Mouse (Mus musculus) embryonic facial prominence, embryonic 14.5 days (tissue): ENCODE measurements around the gene Spem1. TPM values are rescaled to one million over a fixed set of nuclear protein-coding genes. Genes with fewer than 3 reads are reported as not detected.

Experiments used
- ATAC-seq: fragments of 200-750 bp; cut with Nextera tagmentation; 2 replicates; pipeline ENCODE4 v1.8.0; 2017; ENCODE audit warnings: low read depth, moderate number of reproducible peaks, moderate TSS enrichment
- DNase-seq: peaks from one replicate; pipeline ENCODE4 v3.0.0-alpha.2; 2015; ENCODE audit warnings: low spot score
- H3K27ac ChIP-seq: fragments of 300-500 bp; sonication (generic); replicated peaks from 2 replicates; pipeline ENCODE4 v1.5.1; 2014; ENCODE audit warnings: low read depth, mild to moderate bottlenecking, low read length, moderate library complexity
- H3K27me3 ChIP-seq: fragments of 300-500 bp; sonication (generic); replicated peaks from 2 replicates; pipeline ENCODE4 v1.6.1; 2014; ENCODE audit warnings: low read length; ENCODE audit not compliant: control insufficient read depth, insufficient read depth
- H3K36me3 ChIP-seq: fragments of 300-500 bp; sonication (generic); 2 replicates; pipeline ENCODE4 v1.6.1; 2014; ENCODE audit warnings: low read length, mixed read lengths; ENCODE audit not compliant: control insufficient read depth, insufficient read depth
- H3K4me1 ChIP-seq: fragments of 300-500 bp; sonication (generic); 2 replicates; pipeline ENCODE4 v1.6.1; 2014; ENCODE audit warnings: antibody characterized with exemption, low read length; ENCODE audit not compliant: control insufficient read depth, insufficient read depth
- H3K4me2 ChIP-seq: fragments of 300-500 bp; sonication (generic); 2 replicates; pipeline ENCODE4 v1.6.1; 2014; ENCODE audit warnings: low read depth, mild to moderate bottlenecking, low read length, moderate library complexity, mixed read lengths
- H3K4me3 ChIP-seq: fragments of 300-500 bp; sonication (generic); 2 replicates; pipeline ENCODE4 v1.5.1; 2014; ENCODE audit warnings: low read depth, mild to moderate bottlenecking, low read length
- H3K9ac ChIP-seq: fragments of 300-500 bp; sonication (generic); 2 replicates; pipeline ENCODE4 v1.6.1; 2014; ENCODE audit warnings: low read depth, mild to moderate bottlenecking, low read length, moderate library complexity, mixed read lengths
- H3K9me3 ChIP-seq: fragments of 300-500 bp; sonication (generic); 2 replicates; pipeline ENCODE4 v1.6.1; 2016; ENCODE audit warnings: low read length; ENCODE audit not compliant: control insufficient read depth
- WGBS: fragments of 180-500 bp; shearing (Covaris S2); extraction: QIAGEN DNeasy Blood & Tissue Kit; methylation state at CpG from one replicate; pipeline ENCODE4 v1.1.7; 2014; 5-methylcytosine and 5-hydroxymethylcytosine counted together
- polyA plus RNA-seq: library from polyadenylated mRNA; unstranded; fragments of >200 nt; fragmentation: Nextera tagmentation; extraction: Ambion mirVana; gene quantifications from 2 replicates; pipeline ENCODE4 v1.2.1, GENCODE M21; 2014

Gene Spem1
- polyA plus RNA-seq, 1 experiment from 2014 or later, result not detected

DNA sequence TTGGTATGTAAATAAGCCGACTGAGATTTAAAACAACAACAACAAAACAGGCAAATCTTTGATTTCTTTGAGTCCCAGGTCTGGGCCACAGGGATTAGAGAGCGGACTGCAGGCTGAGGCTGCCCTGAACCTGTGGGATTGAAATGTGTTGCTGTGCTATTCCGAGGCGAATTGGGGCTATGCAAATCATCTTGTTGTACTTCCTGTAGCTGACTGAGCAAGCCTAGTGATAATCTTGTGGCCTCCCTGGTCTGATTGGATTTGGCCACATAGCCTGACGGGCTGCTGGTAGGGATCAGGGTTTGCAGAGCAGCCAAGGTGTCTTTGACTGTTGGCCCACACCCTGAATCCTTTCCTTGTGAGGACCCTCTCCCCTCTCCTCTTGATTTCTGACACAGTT is 47.0 kb downstream of the Spem1 start:
- peaks cover 29% of the 10 kb centered on the region for H3K36me3 ChIP-seq
- H3K27me3 ChIP-seq, result no peaks in the 10 kb centered on the region
- no peaks in the 10 kb centered on the region; the same call in 1 of the 2 replicates for H3K4me1 ChIP-seq
- ATAC-seq (no peak), DNase-seq (no peak)
- H3K9ac ChIP-seq, result no peak overlapping the region
- 49% methylated on average over 5 of the region's 5 CpGs for WGBS
- no peaks in the 10 kb centered on the region for H3K9me3 ChIP-seq
- H3K4me3 ChIP-seq, result no peak overlapping the region
- no peak overlapping the region for H3K27ac ChIP-seq
- H3K4me2 ChIP-seq, result no peak overlapping the region

Other genes starting within 250 kb of the Spem1 start
- gene Wrap53, start 241.9 kb downstream of the Spem1 start, polyA plus RNA-seq, result 18.4 and 19.8 TPM in 2 replicates
- gene Trp53, start 241.8 kb downstream of the Spem1 start, polyA plus RNA-seq, result 111 and 133 TPM in 2 replicates
- gene Atp1b2, start 216.2 kb downstream of the Spem1 start, polyA plus RNA-seq, result 15.6 and 17.7 TPM in 2 replicates
- not detected in 2 replicates for gene Shbg, start 204.3 kb downstream of the Spem1 start, polyA plus RNA-seq
- 15.6 and 16.6 TPM in 2 replicates for gene Sat2, start 200.2 kb downstream of the Spem1 start, polyA plus RNA-seq
- gene Fxr2, start 189.2 kb downstream of the Spem1 start, polyA plus RNA-seq, result 25.4 and 26.3 TPM in 2 replicates
- gene Sox15, start 166.9 kb downstream of the Spem1 start, polyA plus RNA-seq, result 1.7 and 2.9 TPM in 2 replicates
- gene Mpdu1, start 159.5 kb downstream of the Spem1 start, polyA plus RNA-seq, result 29.1 and 33.6 TPM in 2 replicates
- gene Cd68, start 156.0 kb downstream of the Spem1 start, polyA plus RNA-seq, result 22.0 and 25.5 TPM in 2 replicates
- 525 and 575 TPM in 2 replicates for gene Eif4a1, start 149.8 kb downstream of the Spem1 start, polyA plus RNA-seq
- 73.6 and 88.4 TPM in 2 replicates for gene Senp3, start 140.1 kb downstream of the Spem1 start, polyA plus RNA-seq
- 0.37 and 0.49 TPM in 2 replicates for gene Tnfsf13, start 136.4 kb downstream of the Spem1 start, polyA plus RNA-seq
- 13.0 and 16.6 TPM in 2 replicates for gene Tnfsf12, start 126.3 kb downstream of the Spem1 start, polyA plus RNA-seq
- gene Tnfsfm13, start 126.1 kb downstream of the Spem1 start, polyA plus RNA-seq, result 6.0 and 6.6 TPM in 2 replicates
- gene Polr2a, start 63.5 kb downstream of the Spem1 start, polyA plus RNA-seq, result 39.3 and 39.7 TPM in 2 replicates
- gene Slc35g3, start 60.2 kb downstream of the Spem1 start, polyA plus RNA-seq, result 0.12 TPM in 1 of 2 replicates, not detected in the other
- gene Zbtb4, start 56.3 kb downstream of the Spem1 start, polyA plus RNA-seq, result 3.5 and 3.9 TPM in 2 replicates
- 28.4 and 29.4 TPM in 2 replicates for gene Chrnb1, start 26.2 kb downstream of the Spem1 start, polyA plus RNA-seq
- gene Fgf11, start 20.3 kb downstream of the Spem1 start, polyA plus RNA-seq, result 2.3 and 3.3 TPM in 2 replicates
- gene Tmem102, start 16.6 kb downstream of the Spem1 start, polyA plus RNA-seq, result 4.1 and 4.3 TPM in 2 replicates
- gene Gm39566, start 6.9 kb downstream of the Spem1 start, polyA plus RNA-seq, result not detected in 2 replicates
- gene Spem2, start 3.7 kb downstream of the Spem1 start, polyA plus RNA-seq, result not detected in 2 replicates
- 8.3 and 10.6 TPM in 2 replicates for gene Nlgn2, start 15.6 kb upstream of the Spem1 start, polyA plus RNA-seq
- 379 and 388 TPM in 2 replicates for gene Tmem256, start 16.3 kb upstream of the Spem1 start, polyA plus RNA-seq
- gene Plscr3, start 24.2 kb upstream of the Spem1 start, polyA plus RNA-seq, result 102 and 121 TPM in 2 replicates
- gene Tnk1, start 36.5 kb upstream of the Spem1 start, polyA plus RNA-seq, result 3.2 and 3.7 TPM in 2 replicates
- not detected in 2 replicates for gene Tmem95, start 55.8 kb upstream of the Spem1 start, polyA plus RNA-seq
- gene Kctd11, start 59.2 kb upstream of the Spem1 start, polyA plus RNA-seq, result 5.9 and 7.2 TPM in 2 replicates
- 1.5 and 2.1 TPM in 2 replicates for gene Acap1, start 73.4 kb upstream of the Spem1 start, polyA plus RNA-seq
- 5.7 and 8.3 TPM in 2 replicates for gene 2810408A11Rik, start 78.8 kb upstream of the Spem1 start, polyA plus RNA-seq
- gene Neurl4, start 78.9 kb upstream of the Spem1 start, polyA plus RNA-seq, result 10.1 and 10.3 TPM in 2 replicates
- 55.0 and 57.2 TPM in 2 replicates for gene Gps2, start 91.7 kb upstream of the Spem1 start, polyA plus RNA-seq
- gene Eif5a, start 99.8 kb upstream of the Spem1 start, polyA plus RNA-seq, result 1,503 and 1,606 TPM in 2 replicates
- gene Ybx2, start 113.6 kb upstream of the Spem1 start, polyA plus RNA-seq, result 2.9 and 4.2 TPM in 2 replicates
- 16.9 and 20.8 TPM in 2 replicates for gene Slc2a4, start 126.0 kb upstream of the Spem1 start, polyA plus RNA-seq
- 22.3 and 23.7 TPM in 2 replicates for gene Cldn7, start 142.6 kb upstream of the Spem1 start, polyA plus RNA-seq
- gene Ctdnep1, start 159.0 kb upstream of the Spem1 start, polyA plus RNA-seq, result 37.4 and 39.2 TPM in 2 replicates
- gene Elp5, start 160.3 kb upstream of the Spem1 start, polyA plus RNA-seq, result 109 and 116 TPM in 2 replicates
- 577 and 590 TPM in 2 replicates for gene Gabarap, start 169.0 kb upstream of the Spem1 start, polyA plus RNA-seq
- gene Phf23, start 173.6 kb upstream of the Spem1 start, polyA plus RNA-seq, result 47.0 and 49.3 TPM in 2 replicates
- gene Dvl2, start 178.4 kb upstream of the Spem1 start, polyA plus RNA-seq, result 30.8 and 36.2 TPM in 2 replicates
- gene Acadvl, start 193.2 kb upstream of the Spem1 start, polyA plus RNA-seq, result 90.0 and 95.5 TPM in 2 replicates
- gene Dlg4, start 194.8 kb upstream of the Spem1 start, polyA plus RNA-seq, result 7.3 and 8.4 TPM in 2 replicates
- 2.0 and 2.2 TPM in 2 replicates for gene Asgr1, start 231.9 kb upstream of the Spem1 start, polyA plus RNA-seq